Mouse (Mus musculus) retina, postnatal 1 day (tissue): ENCODE data around the gene Atp9a.
"Not testable (repeated sequence)": the region's sequence is repeated elsewhere in the genome, so short reads cannot be mapped to it uniquely, and the experiment has no call there.

Experiments
- DNase-seq: peaks from one replicate; pipeline ENCODE4 v3.0.0-alpha.2; 2012

The Atp9a gene

GRCm38 (mm10) chr2:168742059-168742627, at the start of gene Atp9a:
Gene Atp9a (minus strand): TSS chr2:168742409.
- peak; percentile 84 for DNase-seq

GRCm38 (mm10) chr2:168791115-168791802, 49.0 kb upstream of the Atp9a start:
- DNase-seq, result peak; percentile 83

- no peak for DNase-seq
Measured at GRCm38 (mm10) chr2:168786174-168786573, 44.0 kb upstream of the Atp9a start.

GRCm38 (mm10) chr2:168780596-168780995, 38.4 kb upstream of the Atp9a start:
- DNase-seq, result no peak

GRCm38 (mm10) chr2:168780024-168780423, 37.8 kb upstream of the Atp9a start:
- DNase-seq, result no peak

- DNase-seq, result no peak
Measured at GRCm38 (mm10) chr2:168777481-168777880, 35.3 kb upstream of the Atp9a start.

- DNase-seq, result no peak
Measured at GRCm38 (mm10) chr2:168776238-168776637, 34.0 kb upstream of the Atp9a start.

GRCm38 (mm10) chr2:168769259-168769658, 27.1 kb upstream of the Atp9a start:
- no peak for DNase-seq

GRCm38 (mm10) chr2:168767582-168767981, 25.4 kb upstream of the Atp9a start, which contains the start of gene Sall4:
Gene Sall4 (minus strand): TSS chr2:168767943.
- DNase-seq, result no peak

GRCm38 (mm10) chr2:168766538-168767361, 24.5 kb upstream of the Atp9a start:
- DNase-seq, result peak; percentile 81

- DNase-seq, result no peak
Measured at GRCm38 (mm10) chr2:168765696-168766537, 23.7 kb upstream of the Atp9a start.

GRCm38 (mm10) chr2:168765065-168765681, 23.0 kb upstream of the Atp9a start:
- DNase-seq, result peak; percentile 63

- DNase-seq, result no peak
Measured at GRCm38 (mm10) chr2:168764460-168764867, 22.3 kb upstream of the Atp9a start.

GRCm38 (mm10) chr2:168763785-168764184, 21.6 kb upstream of the Atp9a start:
- DNase-seq, result no peak

- no peak for DNase-seq
Measured at GRCm38 (mm10) chr2:168762411-168762815, 20.2 kb upstream of the Atp9a start.

- no peak for DNase-seq
Measured at GRCm38 (mm10) chr2:168761954-168762353, 19.7 kb upstream of the Atp9a start.

- no peak for DNase-seq
Measured at GRCm38 (mm10) chr2:168761141-168761540, 18.9 kb upstream of the Atp9a start.

- DNase-seq, result not testable (repeated sequence)
Measured at GRCm38 (mm10) chr2:168744406-168744805, 2.2 kb upstream of the Atp9a start.

GRCm38 (mm10) chr2:168742649-168743048, 440 bp upstream of the Atp9a start:
- peak; percentile 69 for DNase-seq

- peak; percentile 85 for DNase-seq
Measured at GRCm38 (mm10) chr2:168741273-168742058, 743 bp downstream of the Atp9a start.

GRCm38 (mm10) chr2:168740496-168740895, 1.7 kb downstream of the Atp9a start:
- DNase-seq, result no peak
